Mouse (Mus musculus): ENCODE results near the gene Plcg2. TPM values are rescaled to one million over a fixed set of nuclear protein-coding genes. Genes with fewer than 3 reads are reported as not detected.

The Plcg2 gene
- total RNA-seq, 2 experiments from 2014 or later = 6.2 to 6.7 TPM

GRCm38 (mm10) chr8:117480516-117480915 lies 17.6 kb upstream of the Plcg2 start:
- no peak for DNase-seq (ENCODE audit: low spot score)
- intact Hi-C loops (cut with DNase I) = no loop called here

GRCm38 (mm10) chr8:117481830-117482229 lies 16.3 kb upstream of the Plcg2 start:
- intact Hi-C loops (cut with DNase I) = no loop called here
- DNase-seq (ENCODE audit: low spot score) = peak; percentile 7

GRCm38 (mm10) chr8:117484731-117485130 lies 13.4 kb upstream of the Plcg2 start:
- intact Hi-C loops (cut with DNase I) = no loop called here
- DNase-seq (ENCODE audit: low spot score) = no peak

- intact Hi-C loops (cut with DNase I) = no loop called here
- no peak for DNase-seq (ENCODE audit: low spot score)
Observed at GRCm38 (mm10) chr8:117485316-117485715, 12.8 kb upstream of the Plcg2 start.

- intact Hi-C loops (cut with DNase I) = no loop called here
Observed at GRCm38 (mm10) chr8:117488246-117489005, 9.7 kb upstream of the Plcg2 start.

GRCm38 (mm10) chr8:117493543-117493942 lies 4.5 kb upstream of the Plcg2 start:
- no peak for DNase-seq (ENCODE audit: low spot score)
- intact Hi-C loops (cut with DNase I) = no loop called here

More at GRCm38 (mm10) chr8:117488246-117489005, 9.7 kb upstream of the Plcg2 start:
- no peak for DNase-seq (ENCODE audit: low spot score)

DNA sequence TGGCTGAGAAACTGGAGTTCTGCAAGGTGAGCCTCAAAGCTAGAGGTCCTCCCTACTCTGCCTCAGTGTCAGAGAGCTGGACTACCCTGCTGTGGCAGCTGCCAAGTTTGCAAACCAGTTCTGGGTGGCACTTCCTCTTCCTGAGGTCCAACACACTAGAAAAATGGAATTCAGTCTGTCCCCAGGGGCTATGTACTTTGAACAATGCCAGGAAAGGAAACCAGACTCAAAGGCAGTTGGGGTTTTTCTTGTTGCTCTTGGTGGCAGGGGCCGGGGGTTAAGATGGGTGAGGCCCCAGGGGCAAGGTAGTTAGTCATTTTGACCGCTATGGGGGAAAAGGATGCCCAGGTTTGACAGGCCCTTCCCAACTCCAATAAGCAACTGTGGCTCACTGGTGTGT lies 3.2 kb upstream of the Plcg2 start:
- no peak for DNase-seq (ENCODE audit: low spot score)
- intact Hi-C loops (cut with DNase I) = no loop called here

GRCm38 (mm10) chr8:117498915-117499540 lies 937 bp downstream of the Plcg2 start:
- no peak for DNase-seq (ENCODE audit: low spot score)
- intact Hi-C loops (cut with DNase I) = no loop called here

GRCm38 (mm10) chr8:117500232-117500823 lies 2.2 kb downstream of the Plcg2 start:
- DNase-seq (ENCODE audit: low spot score) = no peak
- intact Hi-C loops (cut with DNase I) = no loop called here

DNA sequence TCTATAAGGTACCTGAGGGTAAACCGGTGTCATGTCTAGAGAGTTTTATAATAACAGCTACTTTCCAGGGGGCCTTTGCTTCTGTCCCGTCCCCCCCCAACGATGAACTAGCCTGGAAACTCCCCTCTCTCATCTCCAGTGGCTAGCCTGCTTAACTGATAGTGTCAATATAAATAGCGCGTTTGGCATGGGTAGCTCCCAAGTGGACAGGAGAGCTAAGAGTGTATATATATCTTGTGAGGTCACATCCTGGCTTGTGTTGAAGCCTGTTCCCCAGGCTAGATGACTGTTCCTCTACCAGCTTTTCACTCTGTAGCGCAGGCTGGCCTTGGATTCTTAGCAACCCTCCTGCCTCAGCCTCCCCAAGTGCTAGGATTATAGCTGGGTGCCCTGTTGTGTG lies 3.2 kb downstream of the Plcg2 start:
- no peak for DNase-seq (ENCODE audit: low spot score)
- intact Hi-C loops (cut with DNase I) = no loop called here

GRCm38 (mm10) chr8:117503405-117504069 lies 5.4 kb downstream of the Plcg2 start:
- no peak for DNase-seq (ENCODE audit: low spot score)
- intact Hi-C loops (cut with DNase I) = no loop called here

DNA sequence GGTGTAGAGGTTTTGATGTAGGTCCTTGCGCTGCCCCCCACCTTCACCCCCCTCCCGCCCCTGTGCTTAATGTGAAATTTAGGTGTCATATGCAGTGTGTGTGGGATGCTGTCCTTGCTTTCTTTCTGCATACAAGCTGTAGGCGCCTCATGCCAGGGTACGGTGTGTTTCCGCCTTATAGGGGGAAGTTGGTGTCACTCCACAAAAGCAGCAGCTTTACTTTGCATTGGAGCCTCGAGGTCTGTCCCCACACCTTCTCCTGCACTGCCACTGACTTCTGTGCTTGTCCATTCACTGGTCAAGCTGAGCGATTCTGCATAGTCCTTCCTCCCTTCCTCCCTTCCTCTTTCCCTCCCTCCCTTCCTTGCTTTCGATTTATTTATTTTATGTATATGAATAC lies 9.6 kb downstream of the Plcg2 start:
- intact Hi-C loops (cut with DNase I) = no loop called here
- DNase-seq (ENCODE audit: low spot score) = no peak

GRCm38 (mm10) chr8:117516876-117517565 lies 18.9 kb downstream of the Plcg2 start:
- intact Hi-C loops (cut with DNase I) = no loop called here
- DNase-seq (ENCODE audit: low spot score) = no peak

- intact Hi-C loops (cut with DNase I) = no loop called here
- DNase-seq (ENCODE audit: low spot score) = no peak
Observed at GRCm38 (mm10) chr8:117517861-117518260, 19.8 kb downstream of the Plcg2 start.

DNA sequence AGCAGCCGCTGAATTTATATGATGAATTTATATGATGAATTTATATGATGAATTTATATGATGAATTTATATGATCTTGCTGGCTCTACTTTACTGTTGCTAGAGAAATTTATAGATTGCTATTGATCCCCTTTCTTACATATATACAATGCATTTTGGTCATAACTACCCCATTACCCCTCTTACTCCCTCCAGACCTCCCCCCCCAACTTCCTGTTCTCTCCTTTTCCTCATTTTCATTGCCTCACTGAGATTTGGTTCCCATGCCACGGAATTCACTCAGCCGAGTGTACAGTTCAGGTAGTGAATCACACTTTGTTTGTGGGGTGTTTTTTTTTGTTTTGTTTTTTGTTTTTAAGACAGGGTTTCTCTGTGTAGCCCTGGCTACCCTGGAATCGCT lies 20.8 kb downstream of the Plcg2 start:
- intact Hi-C loops (cut with DNase I) = no loop called here
- no peak for DNase-seq (ENCODE audit: low spot score)

- peak; percentile 10 for DNase-seq (ENCODE audit: low spot score)
- intact Hi-C loops (cut with DNase I) = no loop called here
Observed at GRCm38 (mm10) chr8:117526185-117526584, 28.1 kb downstream of the Plcg2 start.

DNA sequence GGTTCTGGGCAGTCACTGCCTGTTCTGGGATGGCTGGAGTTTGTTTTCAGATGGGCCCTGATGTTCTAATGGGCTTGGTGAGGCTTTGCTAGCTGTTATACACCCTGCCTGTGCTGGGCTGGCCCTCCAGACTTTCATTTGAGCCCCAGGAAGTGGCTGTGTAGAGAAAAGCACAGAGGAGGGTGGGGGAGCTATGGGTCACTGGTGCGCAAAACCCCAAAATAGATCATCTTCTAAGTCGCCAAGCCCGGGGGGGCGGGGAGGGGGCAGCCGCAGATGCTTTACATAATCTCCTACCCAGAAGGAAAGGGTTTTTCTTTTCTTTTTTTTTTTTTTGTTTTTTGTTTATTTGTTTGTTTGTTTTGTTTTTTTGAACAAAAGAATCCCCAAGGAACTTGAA lies 29.9 kb downstream of the Plcg2 start:
- DNase-seq (ENCODE audit: low spot score) = no peak
- intact Hi-C loops (cut with DNase I) = no loop called here

DNA sequence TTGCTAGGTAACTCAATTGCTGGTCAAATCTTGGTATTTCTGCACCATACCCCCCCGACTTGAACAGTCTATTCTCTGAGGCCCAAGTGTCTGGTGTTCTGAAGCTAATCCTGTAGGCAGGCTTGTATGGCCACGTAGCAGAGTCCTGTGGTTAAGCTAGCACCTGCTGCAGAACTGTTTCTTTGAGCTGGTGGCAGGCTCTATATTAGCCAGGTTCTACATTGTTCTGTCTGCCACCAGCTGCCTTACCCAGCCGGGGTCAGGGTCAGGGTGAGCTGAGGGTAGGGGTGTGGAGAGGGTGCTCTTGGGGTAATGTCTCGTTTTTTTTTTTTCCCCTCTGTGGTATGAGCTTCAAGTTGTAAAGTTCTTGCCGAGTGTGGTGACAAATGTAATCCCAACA lies 31.1 kb downstream of the Plcg2 start:
- no peak for DNase-seq (ENCODE audit: low spot score)
- intact Hi-C loops (cut with DNase I) = no loop called here

DNA sequence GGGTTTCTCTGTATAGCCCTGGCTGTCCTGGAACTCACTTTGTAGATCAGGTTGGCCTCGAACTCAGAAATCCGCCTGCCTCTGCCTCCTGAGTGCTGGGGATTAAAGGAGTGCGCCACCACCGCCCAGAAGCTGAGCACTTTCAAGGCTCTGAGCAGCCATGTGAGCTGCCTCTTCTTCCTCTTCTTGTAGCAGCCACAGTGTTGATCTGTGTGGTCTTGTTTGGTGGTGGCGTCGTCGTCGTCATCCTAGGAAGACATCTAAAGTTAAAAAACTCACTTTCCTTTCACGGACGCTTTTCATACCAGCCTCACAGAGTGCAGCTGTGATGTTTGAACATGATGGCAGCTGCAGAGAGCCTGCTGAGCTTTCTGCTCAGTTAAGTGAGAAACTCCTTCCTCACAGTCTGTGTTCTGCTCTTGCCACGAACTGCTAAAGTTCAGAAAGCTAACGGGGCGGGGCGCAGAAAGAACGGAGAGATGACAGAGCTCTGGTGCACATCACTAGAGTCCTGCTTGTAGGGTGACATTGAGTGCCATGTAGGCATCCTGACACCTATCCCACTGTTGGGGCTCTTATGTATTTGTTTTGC lies 34.4 kb downstream of the Plcg2 start:
- intact Hi-C loops (cut with DNase I) = no loop called here

GRCm38 (mm10) chr8:117536862-117537261 lies 38.8 kb downstream of the Plcg2 start:
- intact Hi-C loops (cut with DNase I) = no loop called here
- no peak for DNase-seq (ENCODE audit: low spot score)

More for the DNA sequence above, 34.4 kb downstream of the Plcg2 start:
- DNase-seq (ENCODE audit: low spot score) = no peak
